Mouse (Mus musculus) hindbrain, embryonic 14.5 days (tissue): ENCODE results near the gene Plekha4. TPM values are rescaled to one million over a fixed set of nuclear protein-coding genes. Genes with fewer than 3 reads are reported as not detected.

Experiments used
- polyA plus RNA-seq: library from polyadenylated mRNA; unstranded; fragments of >200 nt; fragmentation: Nextera tagmentation; extraction: Ambion mirVana; gene quantifications from 2 replicates; pipeline ENCODE4 v1.2.1, GENCODE M21; 2014

Plekha4 gene
- polyA plus RNA-seq, 1 experiment from 2014 or later = 2.3 TPM

Other genes with a start within 250 kb of the Plekha4 start
- gene Slc6a21, start 248.8 kb upstream of the Plekha4 start, polyA plus RNA-seq = not detected in 2 replicates
- 7.8 and 9.3 TPM in 2 replicates for gene Trpm4, start 192.6 kb upstream of the Plekha4 start, polyA plus RNA-seq
- 0.20 and 0.41 TPM in 2 replicates for gene Hrc, start 191.0 kb upstream of the Plekha4 start, polyA plus RNA-seq
- gene Ppfia3, start 159.3 kb upstream of the Plekha4 start, polyA plus RNA-seq = 29.8 and 32.3 TPM in 2 replicates
- 34.8 and 37.9 TPM in 2 replicates for gene Lin7b, start 155.7 kb upstream of the Plekha4 start, polyA plus RNA-seq
- gene Snrnp70, start 130.6 kb upstream of the Plekha4 start, polyA plus RNA-seq = 61.4 and 72.3 TPM in 2 replicates
- not detected in 2 replicates for gene Kcna7, start 120.7 kb upstream of the Plekha4 start, polyA plus RNA-seq
- 0.13 TPM in 1 of 2 replicates, not detected in the other for gene Ntf5, start 112.6 kb upstream of the Plekha4 start, polyA plus RNA-seq
- 1.2 and 2.0 TPM in 2 replicates for gene Lhb, start 105.5 kb upstream of the Plekha4 start, polyA plus RNA-seq
- gene Gys1, start 91.5 kb upstream of the Plekha4 start, polyA plus RNA-seq = 17.8 and 21.6 TPM in 2 replicates
- gene Ruvbl2, start 88.2 kb upstream of the Plekha4 start, polyA plus RNA-seq = 83.9 and 93.5 TPM in 2 replicates
- gene Ftl1, start 66.4 kb upstream of the Plekha4 start, polyA plus RNA-seq = 4,936 and 5,483 TPM in 2 replicates
- 182 and 190 TPM in 2 replicates for gene Bax, start 59.4 kb upstream of the Plekha4 start, polyA plus RNA-seq
- 0.13 and 0.35 TPM in 2 replicates for gene Tulp2, start 44.5 kb upstream of the Plekha4 start, polyA plus RNA-seq
- not detected in 2 replicates for gene Gm45808, start 39.5 kb upstream of the Plekha4 start, polyA plus RNA-seq
- gene Dhdh, start 37.5 kb upstream of the Plekha4 start, polyA plus RNA-seq = 2.8 and 3.6 TPM in 2 replicates
- 121 and 122 TPM in 2 replicates for gene Nucb1, start 15.9 kb upstream of the Plekha4 start, polyA plus RNA-seq
- gene Ppp1r15a, start 62 bp upstream of the Plekha4 start, polyA plus RNA-seq = 12.9 and 13.0 TPM in 2 replicates
- 0.25 TPM in 1 of 2 replicates, not detected in the other for gene Hsd17b14, start 28.6 kb downstream of the Plekha4 start, polyA plus RNA-seq
- gene Bcat2, start 43.8 kb downstream of the Plekha4 start, polyA plus RNA-seq = 17.4 and 19.0 TPM in 2 replicates
- gene Fgf21, start 89.2 kb downstream of the Plekha4 start, polyA plus RNA-seq = not detected in 2 replicates
- gene Fut1, start 91.0 kb downstream of the Plekha4 start, polyA plus RNA-seq = not detected in 2 replicates
- gene Izumo1, start 95.5 kb downstream of the Plekha4 start, polyA plus RNA-seq = not detected in 2 replicates
- 17.2 and 18.3 TPM in 2 replicates for gene Rasip1, start 101.2 kb downstream of the Plekha4 start, polyA plus RNA-seq
- gene Mamstr, start 113.6 kb downstream of the Plekha4 start, polyA plus RNA-seq = 3.0 and 3.1 TPM in 2 replicates
- gene Fut2, start 140.1 kb downstream of the Plekha4 start, polyA plus RNA-seq = 0.07 and 0.11 TPM in 2 replicates
- 1.0 and 1.3 TPM in 2 replicates for gene Ntn5, start 157.7 kb downstream of the Plekha4 start, polyA plus RNA-seq
- 0.22 and 0.40 TPM in 2 replicates for gene Sec1, start 168.1 kb downstream of the Plekha4 start, polyA plus RNA-seq
- 28.2 and 29.0 TPM in 2 replicates for gene Car11, start 173.5 kb downstream of the Plekha4 start, polyA plus RNA-seq
- gene Dbp, start 178.8 kb downstream of the Plekha4 start, polyA plus RNA-seq = 3.5 and 3.9 TPM in 2 replicates
- gene Rpl18, start 189.1 kb downstream of the Plekha4 start, polyA plus RNA-seq = 578 and 674 TPM in 2 replicates
- 16.7 and 20.0 TPM in 2 replicates for gene Sphk2, start 191.7 kb downstream of the Plekha4 start, polyA plus RNA-seq
- 0.17 TPM in 1 of 2 replicates, not detected in the other for gene Fam83e, start 194.9 kb downstream of the Plekha4 start, polyA plus RNA-seq
- not detected in 2 replicates for gene Spaca4, start 199.5 kb downstream of the Plekha4 start, polyA plus RNA-seq